22 mouse cellular contexts compared by ENCODE assay signal in genomic region chr5:30427406-30427805, GRCm38 (mm10). TPM values are rescaled to one million over a fixed set of nuclear protein-coding genes. Genes with fewer than 3 reads are reported as not detected.
DNase-seq lines count a peak whose midpoint lies in the region; ATAC-seq and TF ChIP-seq lines count a peak whose summit lies in the region.
"Had no signal": no experiment of that assay in that cellular context is flagged by ENCODE, and none has a peak within 500 bp of the region (broad histone marks: within the 10 kb centered on the region; RNA-seq: fewer than 3 reads in every experiment).

No protein-coding gene starts in this region.

- H3K9ac ChIP-seq in lung, embryonic 14.5 days = no peak overlapping the region
- H3K9ac ChIP-seq in lung, postnatal 0 days (replicated peaks; ENCODE audit: low read depth) = no peak overlapping the region

- peak; percentile 67 for DNase-seq in lung, embryonic 14.5 days
- no peak for DNase-seq in lung, adult 18-20 months
- DNase-seq in lung, postnatal 10 days = peak; percentile 79
- no peak for DNase-seq in lung, postnatal 0 days (ENCODE audit: low spot score)
- DNase-seq in lung, postnatal 14 days = peak; percentile 22
- no peak for DNase-seq in lung, adult 2 months
- DNase-seq in lung, postnatal 4 days = peak; percentile 48 to 83
- no peak for DNase-seq in lung, postnatal 25 days (ENCODE audit: low spot score)
- DNase-seq: adrenal gland, adult 2 months; adrenal gland, adult 8-10 months; adrenal gland, postnatal 10 days; adrenal gland, postnatal 14 days; adrenal gland, postnatal 25 days; adrenal gland, postnatal 36 days; B cell, adult 2 months; cerebellum, adult 11 months; cerebellum, adult 11-12 months had no signal

- H3K4me2 ChIP-seq in lung, embryonic 14.5 days = no peak overlapping the region
- no peak overlapping the region for H3K4me2 ChIP-seq in lung, postnatal 0 days (replicated peaks; ENCODE audit: low read depth, low read length)

- no peaks in the 10 kb centered on the region for H3K4me1 ChIP-seq in lung, embryonic 14.5 days (ENCODE audit: insufficient read depth)
- no peaks in the 10 kb centered on the region for H3K4me1 ChIP-seq in lung, postnatal 0 days (ENCODE audit: insufficient read depth, low read depth, low read length)
- no peaks in the 10 kb centered on the region for H3K4me1 ChIP-seq in lung, adult 2 months (ENCODE audit: control insufficient read depth, insufficient read depth, low read length)

- no peak overlapping the region for H3K4me3 ChIP-seq in lung, embryonic 14.5 days (ENCODE audit: low read depth, low read length)
- no peak overlapping the region for H3K4me3 ChIP-seq in lung, postnatal 0 days (ENCODE audit: low read depth, low read length)
- no peak overlapping the region for H3K4me3 ChIP-seq in lung, adult 2 months (replicated peaks; ENCODE audit: extremely low read depth, low read depth, low read length)

- no peak for TF ChIP-seq CTCF in lung, embryonic 14.5 days (IDR thresholded peaks at IDR 0.05; ENCODE audit: low read depth)
- no peak for TF ChIP-seq CTCF in lung, postnatal 0 days (IDR thresholded peaks at IDR 0.05)
- TF ChIP-seq CTCF in lung, adult 2 months (IDR thresholded peaks at IDR 0.05; ENCODE audit: insufficient read depth, low read length) = no peak

- no peak for ATAC-seq in lung, embryonic 14.5 days (ENCODE audit: insufficient read depth)
- ATAC-seq in lung, postnatal 0 days = no peak
- ATAC-seq: activated CD4-positive, CD25-positive, alpha-beta regulatory T cell, adult 4 months; CD4-positive, CD25-positive, alpha-beta regulatory T cell, adult 4 months; Patski had no signal

- 50% methylated on average over 6 of the region's 6 CpGs for WGBS in lung, embryonic 14.5 days
- 69% methylated on average over 6 of the region's 6 CpGs for WGBS in lung, postnatal 0 days
- WGBS in lung, adult 2 months = 74% methylated on average over 6 of the region's 6 CpGs

- TF ChIP-seq EP300 in lung, postnatal 0 days (IDR thresholded peaks at IDR 0.05) = no peak

- no peaks in the 10 kb centered on the region for H3K27me3 ChIP-seq in lung, embryonic 14.5 days (ENCODE audit: insufficient read depth, low read length)
- no peaks in the 10 kb centered on the region for H3K27me3 ChIP-seq in lung, postnatal 0 days (replicated peaks; ENCODE audit: insufficient read depth, low read length)

- H3K9me3 ChIP-seq in lung, embryonic 14.5 days (ENCODE audit: low read depth, low read length) = no peaks in the 10 kb centered on the region
- H3K9me3 ChIP-seq in lung, postnatal 0 days (ENCODE audit: low read length) = no peaks in the 10 kb centered on the region
- H3K9me3 ChIP-seq: G1E had no signal

- H3K36me3 ChIP-seq in lung, embryonic 14.5 days (ENCODE audit: insufficient read depth) = no peaks in the 10 kb centered on the region
- H3K36me3 ChIP-seq in lung, postnatal 0 days (ENCODE audit: insufficient read depth, low read length) = no peaks in the 10 kb centered on the region
- H3K36me3 ChIP-seq: G1E had no signal

- no peak for TF ChIP-seq POLR2A in lung, adult 2 months (IDR thresholded peaks at IDR 0.05; ENCODE audit: borderline replicate concordance, extremely low read depth, low read depth, low read length)

- H3K27ac ChIP-seq in lung, embryonic 14.5 days (ENCODE audit: low read depth) = no peak overlapping the region
- H3K27ac ChIP-seq in lung, postnatal 0 days (ENCODE audit: low read length) = no peak overlapping the region

RNA-seq across cellular contexts. Expression of gene Otof, which starts 34.3 kb away (rescaled TPM):
- 1.4 and 1.7 TPM in 2 replicates for polyA plus RNA-seq in lung, embryonic 14.5 days (2014; fragmentation: Nextera tagmentation; extraction: Ambion mirVana)
- polyA plus RNA-seq in lung, postnatal 0 days (2015; fragmentation: Nextera tagmentation; extraction: Ambion mirVana) = 0.10 and 0.12 TPM in 2 replicates
- 0.26 TPM in 2 replicates for polyA plus RNA-seq in lung, adult 2 months (2012; rRNA removed)
- polyA plus RNA-seq: activated CD4-positive, CD25-positive, alpha-beta regulatory T cell, adult 4 months; C2C12; CD4-positive, CD25-positive, alpha-beta regulatory T cell, adult 4 months; G1E; Patski had no signal

RNA-seq across cellular contexts. Expression of gene 1700001C02Rik, which starts 38.4 kb away (rescaled TPM):
- polyA plus RNA-seq in lung, embryonic 14.5 days (2014; fragmentation: Nextera tagmentation; extraction: Ambion mirVana) = not detected in 2 replicates
- 21.7 and 23.9 TPM in 2 replicates for polyA plus RNA-seq in lung, postnatal 0 days (2015; fragmentation: Nextera tagmentation; extraction: Ambion mirVana)
- 24.4 and 25.3 TPM in 2 replicates for polyA plus RNA-seq in lung, adult 2 months (2012; rRNA removed)
- polyA plus RNA-seq: activated CD4-positive, CD25-positive, alpha-beta regulatory T cell, adult 4 months; adrenal gland, adult 2 months; C2C12; CD4-positive, CD25-positive, alpha-beta regulatory T cell, adult 4 months; G1E; Patski had no signal

Comparison
In these comparisons a context has a peak if more than half of its experiments do, and no peak if none do; other contexts are left out.
1. DNase-seq: peak in lung, embryonic 14.5 days (single experiment), lung, postnatal 10 days (single experiment), lung, postnatal 14 days (single experiment) and lung, postnatal 4 days (2 of 2); none in lung, adult 18-20 months (0 of 2), lung, postnatal 0 days (single experiment), lung, adult 2 months (single experiment) and lung, postnatal 25 days (single experiment).
2. RNA of gene 1700001C02Rik, which starts 38.4 kb away (polyA plus RNA-seq): 24.4 to 25.3 TPM in lung, adult 2 months and 21.7 to 23.9 TPM in lung, postnatal 0 days; not detected in lung, embryonic 14.5 days; every median in the first group is over 10 times any median in the second.